Mouse (Mus musculus) intestine, embryonic 14.5 days (tissue): ENCODE results near the gene Nrp1. TPM values are rescaled to one million over a fixed set of nuclear protein-coding genes. Genes with fewer than 3 reads are reported as not detected.

Experiments used
- ATAC-seq: fragments of 200-750 bp; cut with Nextera tagmentation; replicated peaks from 2 replicates; pipeline ENCODE4 v1.8.0; 2017; ENCODE audit warnings: low read depth, moderate number of reproducible peaks, moderate TSS enrichment, moderate library complexity; ENCODE audit not compliant: low FRiP score, low TSS enrichment
- DNase-seq: peaks from one replicate; pipeline ENCODE4 v3.0.0-alpha.2; 2018; ENCODE audit warnings: low spot score
- H3K27ac ChIP-seq: fragments of 300-500 bp; sonication (generic); 2 replicates; pipeline ENCODE4 v1.5.1; 2014; ENCODE audit warnings: low read depth, mild to moderate bottlenecking, control low read depth
- H3K27me3 ChIP-seq: fragments of 300-500 bp; sonication (generic); replicated peaks from 2 replicates; pipeline ENCODE4 v1.6.1; 2014; ENCODE audit warnings: low read length, control low read depth; ENCODE audit not compliant: control insufficient read depth, insufficient read depth
- H3K36me3 ChIP-seq: fragments of 300-500 bp; sonication (generic); 2 replicates; pipeline ENCODE4 v1.6.1; 2014; ENCODE audit warnings: low read length, control low read depth; ENCODE audit not compliant: control insufficient read depth, insufficient read depth
- H3K4me1 ChIP-seq: fragments of 300-500 bp; sonication (generic); replicated peaks from 2 replicates; pipeline ENCODE4 v1.6.1; 2014; ENCODE audit warnings: low read length, control low read depth, mixed read lengths; ENCODE audit not compliant: control insufficient read depth, insufficient read depth
- H3K4me2 ChIP-seq: fragments of 300-500 bp; sonication (generic); 2 replicates; pipeline ENCODE4 v1.6.1; 2014; ENCODE audit warnings: low read length
- H3K4me3 ChIP-seq: fragments of 300-500 bp; sonication (generic); 2 replicates; pipeline ENCODE4 v1.5.1; 2014; ENCODE audit warnings: low read depth, low read length, control low read depth, mixed read lengths
- H3K9ac ChIP-seq: fragments of 300-500 bp; sonication (generic); 2 replicates; pipeline ENCODE4 v1.6.1; 2014; ENCODE audit warnings: mild to moderate bottlenecking, low read length
- H3K9me3 ChIP-seq: fragments of 300-500 bp; sonication (generic); 2 replicates; pipeline ENCODE4 v1.6.1; 2016; ENCODE audit warnings: low read length, control low read depth; ENCODE audit not compliant: control insufficient read depth
- WGBS: fragments of 180-500 bp; shearing (Covaris S2); extraction: QIAGEN DNeasy Blood & Tissue Kit; methylation state at CpG from one replicate; pipeline ENCODE4 v1.1.7; 2014; 5-methylcytosine and 5-hydroxymethylcytosine counted together
- polyA plus RNA-seq: library from polyadenylated mRNA; unstranded; fragments of >200 nt; fragmentation: Nextera tagmentation; extraction: Ambion mirVana; gene quantifications from 2 replicates; pipeline ENCODE4 v1.2.1, GENCODE M21; 2014

The Nrp1 gene
- polyA plus RNA-seq, 1 experiment from 2014 or later, result 66.0 TPM

- Histone ChIP-seq H3K4me3 (no peak overlapping the region), H3K9me3 (no peaks in the 10 kb centered on the region), H3K27ac (no peak overlapping the region), H3K9ac (no peak overlapping the region), H3K36me3 (peaks cover under 1% of the 10 kb centered on the region; the same call in 1 of the 2 replicates), H3K4me2 (no peak overlapping the region), H3K4me1 (no peaks in the 10 kb centered on the region), H3K27me3 (no peaks in the 10 kb centered on the region)
- DNase-seq, result no peak
- no peak for ATAC-seq
Observed at GRCm38 (mm10) chr8:128508723-128509122, 150.3 kb downstream of the Nrp1 start.

- H3K27ac ChIP-seq, result no peak overlapping the region
- no peak overlapping the region for H3K9ac ChIP-seq
- no peaks in the 10 kb centered on the region for H3K36me3 ChIP-seq
- no peaks in the 10 kb centered on the region for H3K4me1 ChIP-seq
- no peaks in the 10 kb centered on the region for H3K27me3 ChIP-seq
- DNase-seq (no peak), ATAC-seq (no peak)
- H3K9me3 ChIP-seq, result no peaks in the 10 kb centered on the region
- no peak overlapping the region for H3K4me2 ChIP-seq
- H3K4me3 ChIP-seq, result no peak overlapping the region
Observed at GRCm38 (mm10) chr8:128511021-128511420, 152.6 kb downstream of the Nrp1 start.

- H3K4me1 ChIP-seq, result no peaks in the 10 kb centered on the region
- no peaks in the 10 kb centered on the region for H3K36me3 ChIP-seq
- DNase-seq (no peak), ATAC-seq (no peak)
- H3K9ac ChIP-seq, result no peak overlapping the region
- no peaks in the 10 kb centered on the region for H3K9me3 ChIP-seq
- no peak overlapping the region for H3K4me2 ChIP-seq
- H3K27me3 ChIP-seq, result no peaks in the 10 kb centered on the region
- no peak overlapping the region for H3K4me3 ChIP-seq
- no peak overlapping the region for H3K27ac ChIP-seq
- 81% methylated on average over 1 of the region's 1 CpGs for WGBS
Observed at GRCm38 (mm10) chr8:128511732-128512131, 153.3 kb downstream of the Nrp1 start.

GRCm38 (mm10) chr8:128516846-128517446, 158.5 kb downstream of the Nrp1 start:
- WGBS, result 83% methylated on average over 3 of the region's 3 CpGs
- no peaks in the 10 kb centered on the region for H3K9me3 ChIP-seq
- no peak overlapping the region for H3K9ac ChIP-seq
- no peaks in the 10 kb centered on the region for H3K4me1 ChIP-seq
- H3K36me3 ChIP-seq, result no peaks in the 10 kb centered on the region
- no peaks in the 10 kb centered on the region for H3K27me3 ChIP-seq
- DNase-seq (no peak), ATAC-seq (no peak)
- H3K27ac ChIP-seq, result no peak overlapping the region
- no peak overlapping the region for H3K4me3 ChIP-seq
- H3K4me2 ChIP-seq, result no peak overlapping the region

GRCm38 (mm10) chr8:128517546-128518102, 159.2 kb downstream of the Nrp1 start:
- 38% methylated on average over 4 of the region's 4 CpGs for WGBS
- Histone ChIP-seq H3K27ac (no peak overlapping the region), H3K36me3 (no peaks in the 10 kb centered on the region), H3K4me1 (no peaks in the 10 kb centered on the region), H3K9me3 (no peaks in the 10 kb centered on the region), H3K9ac (no peak overlapping the region), H3K4me2 (no peak overlapping the region), H3K4me3 (no peak overlapping the region), H3K27me3 (no peaks in the 10 kb centered on the region)
- no peak for ATAC-seq
- no peak for DNase-seq

GRCm38 (mm10) chr8:128519366-128519765, 161.0 kb downstream of the Nrp1 start:
- H3K36me3 ChIP-seq, result no peaks in the 10 kb centered on the region
- no peak overlapping the region for H3K27ac ChIP-seq
- H3K27me3 ChIP-seq, result no peaks in the 10 kb centered on the region
- H3K4me2 ChIP-seq, result no peak overlapping the region
- H3K4me3 ChIP-seq, result no peak overlapping the region
- H3K9ac ChIP-seq, result no peak overlapping the region
- no peak for DNase-seq
- H3K4me1 ChIP-seq, result no peaks in the 10 kb centered on the region
- ATAC-seq, result no peak
- H3K9me3 ChIP-seq, result no peaks in the 10 kb centered on the region
- WGBS, result 74% methylated on average over 1 of the region's 1 CpGs

- Histone ChIP-seq H3K9me3 (no peaks in the 10 kb centered on the region), H3K36me3 (no peaks in the 10 kb centered on the region), H3K4me3 (no peak overlapping the region), H3K4me2 (no peak overlapping the region), H3K27ac (no peak overlapping the region), H3K4me1 (no peaks in the 10 kb centered on the region), H3K9ac (no peak overlapping the region), H3K27me3 (no peaks in the 10 kb centered on the region)
- ATAC-seq (no peak), DNase-seq (no peak)
- 59% methylated on average over 7 of the region's 7 CpGs for WGBS
Observed at GRCm38 (mm10) chr8:128523825-128524224, 165.4 kb downstream of the Nrp1 start.

- 67% methylated on average over 1 of the region's 1 CpGs for WGBS
- no peaks in the 10 kb centered on the region for H3K4me1 ChIP-seq
- no peak for DNase-seq
- H3K9me3 ChIP-seq, result no peaks in the 10 kb centered on the region
- no peak overlapping the region for H3K4me3 ChIP-seq
- H3K9ac ChIP-seq, result no peak overlapping the region
- no peak for ATAC-seq
- H3K27ac ChIP-seq, result no peak overlapping the region
- no peaks in the 10 kb centered on the region for H3K36me3 ChIP-seq
- no peak overlapping the region for H3K4me2 ChIP-seq
- H3K27me3 ChIP-seq, result no peaks in the 10 kb centered on the region
Observed at GRCm38 (mm10) chr8:128525912-128526311, 167.5 kb downstream of the Nrp1 start.
